Mouse (Mus musculus): Measurements from ENCODE around the gene Teddm3. TPM values are rescaled to one million over a fixed set of nuclear protein-coding genes. Genes with fewer than 3 reads are reported as not detected.
A peak's percentile ranks its signal among the peaks of the same experiment; 100 is the strongest.
"Not testable (repeated sequence)": the region's sequence is repeated elsewhere in the genome, so short reads cannot be mapped to it uniquely, and the experiment has no call there.

Gene Teddm3
- polyA plus RNA-seq, 1 experiment from 2014 or later = 0.21 TPM

- WGBS = 41% methylated on average over 7 of the region's 7 CpGs
Observed at GRCm38 (mm10) chr16:21192509-21193354, 38.9 kb upstream of the Teddm3 start.

DNA sequence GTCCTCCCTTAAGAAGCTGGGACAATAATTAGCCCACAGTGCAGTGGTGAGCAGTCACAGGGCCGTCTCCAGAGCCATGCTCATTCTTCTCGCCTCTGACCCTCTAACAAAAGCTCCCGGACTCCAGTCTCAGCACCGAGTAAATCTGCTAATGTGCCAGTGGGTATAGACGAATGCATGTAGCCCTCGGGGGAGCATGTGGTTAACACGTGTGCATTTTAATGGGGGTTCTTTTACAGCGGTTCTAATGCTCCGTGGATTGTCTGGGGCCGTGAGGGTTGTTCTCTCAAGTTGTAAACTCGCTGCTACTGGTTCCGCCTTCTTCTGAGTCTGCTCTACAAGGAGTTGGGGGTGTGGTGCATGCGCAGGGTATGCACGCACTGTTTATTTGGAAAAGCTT lies 37.8 kb upstream of the Teddm3 start:
- Histone ChIP-seq H3K4me2 (replicated peaks) (no peak overlapping the region), H3K9me3 (ENCODE audit: control insufficient read depth, low read length) (no peaks in the 10 kb centered on the region), H3K27ac (no peak overlapping the region), H3K4me1 (replicated peaks; ENCODE audit: control insufficient read depth, insufficient read depth, low read length) (peaks cover 7% of the 10 kb centered on the region; the same call in 1 of the 2 replicates), H3K27me3 (ENCODE audit: control insufficient read depth, insufficient read depth, low read length) (no peaks in the 10 kb centered on the region), H3K36me3 (replicated peaks; ENCODE audit: control insufficient read depth, insufficient read depth) (no peaks in the 10 kb centered on the region), H3K9ac (no peak overlapping the region), H3K4me3 (replicated peaks; ENCODE audit: low read length) (no peak overlapping the region)
- no peak for ATAC-seq (ENCODE audit: low FRiP score)
- WGBS = 59% methylated on average over 14 of the region's 14 CpGs
- no peak for DNase-seq (ENCODE audit: low spot score)

More at GRCm38 (mm10) chr16:21192509-21193354, 38.9 kb upstream of the Teddm3 start:
- no peaks in the 10 kb centered on the region for H3K9me3 ChIP-seq (ENCODE audit: control insufficient read depth, low read length)
- ATAC-seq (ENCODE audit: low FRiP score) (peak; percentile 74), DNase-seq (ENCODE audit: low spot score) (peak; percentile 93)
- no peaks in the 10 kb centered on the region; the same call in 1 of the 2 replicates for H3K4me1 ChIP-seq (replicated peaks; ENCODE audit: control insufficient read depth, insufficient read depth, low read length)
- H3K27me3 ChIP-seq (ENCODE audit: control insufficient read depth, insufficient read depth, low read length) = no peaks in the 10 kb centered on the region
- H3K4me2 ChIP-seq (replicated peaks) = no peak overlapping the region
- H3K9ac ChIP-seq = no peak overlapping the region
- no peak overlapping the region for H3K27ac ChIP-seq
- no peaks in the 10 kb centered on the region for H3K36me3 ChIP-seq (replicated peaks; ENCODE audit: control insufficient read depth, insufficient read depth)
- no peak overlapping the region for H3K4me3 ChIP-seq (replicated peaks; ENCODE audit: low read length)

- no peak overlapping the region for H3K4me3 ChIP-seq (replicated peaks; ENCODE audit: low read length)
- 79% methylated on average over 3 of the region's 3 CpGs for WGBS
- H3K9ac ChIP-seq = no peak overlapping the region
- H3K4me1 ChIP-seq (replicated peaks; ENCODE audit: control insufficient read depth, insufficient read depth, low read length) = peaks cover 7% of the 10 kb centered on the region; the same call in 1 of the 2 replicates
- no peaks in the 10 kb centered on the region for H3K36me3 ChIP-seq (replicated peaks; ENCODE audit: control insufficient read depth, insufficient read depth)
- H3K9me3 ChIP-seq (ENCODE audit: control insufficient read depth, low read length) = no peaks in the 10 kb centered on the region
- DNase-seq (ENCODE audit: low spot score) (no peak), ATAC-seq (ENCODE audit: low FRiP score) (no peak)
- no peak overlapping the region for H3K4me2 ChIP-seq (replicated peaks)
- no peak overlapping the region for H3K27ac ChIP-seq
- no peaks in the 10 kb centered on the region for H3K27me3 ChIP-seq (ENCODE audit: control insufficient read depth, insufficient read depth, low read length)
Observed at GRCm38 (mm10) chr16:21188345-21188744, 34.5 kb upstream of the Teddm3 start.

GRCm38 (mm10) chr16:21187568-21187967 lies 33.8 kb upstream of the Teddm3 start:
- Histone ChIP-seq H3K4me3 (replicated peaks; ENCODE audit: low read length) (no peak overlapping the region), H3K27ac (0 out of 2 replicates have a peak overlapping the region, but pooled peaks have one; percentile 3), H3K9me3 (ENCODE audit: control insufficient read depth, low read length) (no peaks in the 10 kb centered on the region), H3K4me2 (replicated peaks) (no peak overlapping the region), H3K27me3 (ENCODE audit: control insufficient read depth, insufficient read depth, low read length) (no peaks in the 10 kb centered on the region), H3K4me1 (replicated peaks; ENCODE audit: control insufficient read depth, insufficient read depth, low read length) (peaks cover 7% of the 10 kb centered on the region; the same call in 1 of the 2 replicates), H3K36me3 (replicated peaks; ENCODE audit: control insufficient read depth, insufficient read depth) (no peaks in the 10 kb centered on the region), H3K9ac (no peak overlapping the region)
- 45% methylated on average over 7 of the region's 7 CpGs for WGBS
- no peak for DNase-seq (ENCODE audit: low spot score)
- ATAC-seq (ENCODE audit: low FRiP score) = no peak

DNA sequence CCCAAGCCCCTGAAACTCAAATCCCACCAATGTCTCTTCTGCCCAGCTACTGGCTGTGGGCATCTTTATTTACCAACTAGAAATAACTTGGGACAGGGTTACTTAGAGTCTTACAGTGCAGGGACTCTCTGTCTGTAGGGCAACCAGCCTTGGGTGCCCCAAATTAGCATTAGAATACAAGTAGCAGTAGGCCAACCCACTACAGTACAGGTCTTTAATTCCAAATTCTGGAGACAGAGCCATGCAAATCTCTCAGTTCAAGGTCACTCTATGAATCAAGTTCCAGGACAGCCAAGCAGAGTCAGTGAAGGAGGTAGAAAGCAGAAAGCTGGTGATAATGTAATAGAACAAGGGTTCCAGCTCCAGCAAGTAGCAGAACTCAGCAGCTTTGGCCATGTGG lies 30.9 kb upstream of the Teddm3 start:
- ATAC-seq (ENCODE audit: low FRiP score) (no peak), DNase-seq (ENCODE audit: low spot score) (no peak)
- Histone ChIP-seq H3K4me2 (replicated peaks) (no peak overlapping the region), H3K27ac (no peak overlapping the region), H3K4me1 (replicated peaks; ENCODE audit: control insufficient read depth, insufficient read depth, low read length) (peaks cover 7% of the 10 kb centered on the region; the same call in 1 of the 2 replicates), H3K36me3 (replicated peaks; ENCODE audit: control insufficient read depth, insufficient read depth) (no peaks in the 10 kb centered on the region), H3K4me3 (replicated peaks; ENCODE audit: low read length) (no peak overlapping the region), H3K9me3 (ENCODE audit: control insufficient read depth, low read length) (no peaks in the 10 kb centered on the region), H3K9ac (no peak overlapping the region), H3K27me3 (ENCODE audit: control insufficient read depth, insufficient read depth, low read length) (no peaks in the 10 kb centered on the region)

DNA sequence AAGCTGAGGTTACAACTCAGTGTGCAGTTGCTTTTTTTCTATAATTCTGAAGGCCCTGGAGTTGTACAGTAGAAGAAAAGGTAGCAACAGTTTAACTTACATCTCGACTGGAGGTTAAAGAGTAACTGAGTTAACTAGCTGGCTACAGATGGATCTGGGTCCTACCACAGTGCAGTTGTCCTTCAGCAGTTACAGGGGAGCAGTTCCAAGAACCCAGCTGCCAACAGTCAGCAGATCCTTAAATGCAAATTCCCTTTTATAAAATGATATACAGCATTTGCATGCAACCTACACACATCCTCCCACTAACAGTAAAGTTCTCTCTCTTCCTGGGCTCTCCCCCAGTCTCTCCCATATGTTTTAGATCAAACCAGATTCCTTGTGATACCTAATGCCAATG lies 28.3 kb upstream of the Teddm3 start:
- WGBS = 69% methylated on average over 1 of the region's 1 CpGs
- no peak for DNase-seq (ENCODE audit: low spot score)
- ATAC-seq (ENCODE audit: low FRiP score) = no peak
- H3K36me3 ChIP-seq (replicated peaks; ENCODE audit: control insufficient read depth, insufficient read depth) = no peaks in the 10 kb centered on the region
- H3K4me1 ChIP-seq (replicated peaks; ENCODE audit: control insufficient read depth, insufficient read depth, low read length) = peaks cover 3% of the 10 kb centered on the region; the same call in 1 of the 2 replicates
- H3K9me3 ChIP-seq (ENCODE audit: control insufficient read depth, low read length) = no peaks in the 10 kb centered on the region
- H3K27me3 ChIP-seq (ENCODE audit: control insufficient read depth, insufficient read depth, low read length) = no peaks in the 10 kb centered on the region
- H3K4me2 ChIP-seq (replicated peaks) = no peak overlapping the region
- H3K4me3 ChIP-seq (replicated peaks; ENCODE audit: low read length) = no peak overlapping the region
- H3K9ac ChIP-seq = no peak overlapping the region
- no peak overlapping the region for H3K27ac ChIP-seq

- ATAC-seq (ENCODE audit: low FRiP score) (no peak), DNase-seq (ENCODE audit: low spot score) (no peak)
- H3K9me3 ChIP-seq (ENCODE audit: control insufficient read depth, low read length) = no peaks in the 10 kb centered on the region
- no peak overlapping the region for H3K4me3 ChIP-seq (replicated peaks; ENCODE audit: low read length)
- no peaks in the 10 kb centered on the region for H3K27me3 ChIP-seq (ENCODE audit: control insufficient read depth, insufficient read depth, low read length)
- 17% methylated on average over 1 of the region's 1 CpGs for WGBS
- H3K9ac ChIP-seq = no peak overlapping the region
- no peaks in the 10 kb centered on the region for H3K36me3 ChIP-seq (replicated peaks; ENCODE audit: control insufficient read depth, insufficient read depth)
- no peak overlapping the region for H3K4me2 ChIP-seq (replicated peaks)
- H3K4me1 ChIP-seq (replicated peaks; ENCODE audit: control insufficient read depth, insufficient read depth, low read length) = no peaks in the 10 kb centered on the region
- no peak overlapping the region for H3K27ac ChIP-seq
Observed at GRCm38 (mm10) chr16:21175236-21175635, 21.4 kb upstream of the Teddm3 start.

DNA sequence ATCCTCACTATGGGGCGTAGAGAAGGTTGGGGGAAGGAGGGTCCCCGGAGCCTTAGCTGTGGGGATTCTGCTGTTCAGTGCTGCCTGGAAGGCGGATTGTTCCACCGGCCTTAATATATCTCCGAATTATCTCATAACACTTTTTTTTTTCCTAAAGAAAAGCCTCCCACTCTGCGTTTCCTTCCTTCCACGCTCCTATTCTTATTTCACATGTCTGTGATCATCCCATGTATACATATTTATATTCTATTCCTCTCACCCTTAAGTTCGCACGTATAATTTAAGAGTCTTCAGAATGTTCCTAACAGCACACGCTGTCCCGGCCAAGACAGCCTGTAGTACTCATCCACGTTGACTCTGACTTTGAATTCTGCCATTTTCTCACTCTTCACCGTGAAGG lies 14.9 kb upstream of the Teddm3 start:
- WGBS = 90% methylated on average over 13 of the region's 13 CpGs
- Histone ChIP-seq H3K4me2 (replicated peaks) (no peak overlapping the region), H3K9me3 (ENCODE audit: control insufficient read depth, low read length) (no peaks in the 10 kb centered on the region), H3K27me3 (ENCODE audit: control insufficient read depth, insufficient read depth, low read length) (no peaks in the 10 kb centered on the region), H3K4me3 (replicated peaks; ENCODE audit: low read length) (no peak overlapping the region), H3K36me3 (replicated peaks; ENCODE audit: control insufficient read depth, insufficient read depth) (no peaks in the 10 kb centered on the region), H3K9ac (no peak overlapping the region), H3K27ac (no peak overlapping the region), H3K4me1 (replicated peaks; ENCODE audit: control insufficient read depth, insufficient read depth, low read length) (no peaks in the 10 kb centered on the region)
- ATAC-seq (ENCODE audit: low FRiP score) (no peak), DNase-seq (ENCODE audit: low spot score) (no peak)

- ATAC-seq (ENCODE audit: low FRiP score) = peak; percentile 71; the same call in 1 of the 2 replicates
- H3K9me3 ChIP-seq (ENCODE audit: control insufficient read depth, low read length); H3K4me2 ChIP-seq (replicated peaks); DNase-seq (ENCODE audit: low spot score); H3K36me3 ChIP-seq (replicated peaks; ENCODE audit: control insufficient read depth, insufficient read depth); H3K9ac ChIP-seq; H3K27ac ChIP-seq; H3K27me3 ChIP-seq (ENCODE audit: control insufficient read depth, insufficient read depth, low read length); H3K4me1 ChIP-seq (replicated peaks; ENCODE audit: control insufficient read depth, insufficient read depth, low read length); H3K4me3 ChIP-seq (replicated peaks; ENCODE audit: low read length): not testable (repeated sequence)
- 16% methylated on average over 17 of the region's 19 CpGs for WGBS
Observed at GRCm38 (mm10) chr16:21165343-21166220, 11.8 kb upstream of the Teddm3 start.

Data from hindbrain, embryonic 14.5 days (tissue).